Mouse (Mus musculus): ENCODE measurements around the gene Yipf4. TPM values are rescaled to one million over a fixed set of nuclear protein-coding genes. Genes with fewer than 3 reads are reported as not detected.
"Not testable (repeated sequence)": the region's sequence is repeated elsewhere in the genome, so short reads cannot be mapped to it uniquely, and the experiment has no call there.

Yipf4 gene
- total RNA-seq (2021): 10 to 100 TPM; 67.8 to 68.2 TPM

DNA sequence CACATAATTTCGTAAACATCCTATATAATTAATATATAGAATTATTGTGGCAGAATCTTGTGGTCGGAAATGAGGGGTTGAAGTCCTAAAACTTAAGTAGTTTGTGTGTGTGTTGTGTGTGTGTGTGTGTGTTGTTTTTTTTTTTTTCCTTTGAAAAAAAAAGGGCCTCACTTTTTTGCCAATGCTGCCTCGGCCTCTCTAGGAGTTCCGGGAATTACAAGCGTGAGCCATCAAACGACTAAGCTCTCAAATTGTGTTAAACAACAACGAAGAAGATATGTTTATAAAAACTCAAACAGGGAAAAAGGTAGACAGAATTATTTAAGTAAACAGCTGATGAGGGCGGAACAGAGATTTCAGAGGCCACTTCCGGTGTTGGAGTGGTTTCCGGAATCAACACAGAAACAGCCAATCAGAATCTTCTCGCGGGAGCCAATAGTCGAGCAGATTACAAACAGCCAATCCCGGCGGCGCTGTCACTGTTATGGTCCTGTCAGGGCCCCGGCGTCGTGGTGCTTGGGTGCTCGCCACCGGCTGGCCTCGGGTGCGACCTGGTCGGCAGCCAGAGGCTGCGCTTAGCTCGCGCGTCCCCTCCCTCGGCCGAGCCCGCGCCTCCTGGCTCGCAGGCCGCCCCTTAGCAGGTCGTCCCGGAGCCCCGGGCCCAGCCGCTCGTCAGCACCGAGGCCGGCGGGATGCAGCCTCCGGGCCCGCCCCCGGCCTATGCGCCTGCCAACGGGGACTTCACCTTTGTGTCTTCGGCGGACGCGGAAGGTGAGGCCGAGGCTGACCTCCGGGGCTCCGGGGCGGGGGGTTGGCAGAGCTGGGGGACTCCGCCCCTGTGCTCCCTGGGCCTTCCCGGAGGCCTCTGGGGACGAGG, at the start of gene Yipf4:
Gene Yipf4 (plus strand): TSS at position 470 of the 877 bp plus-strand sequence.
- DNase-seq: peak; percentile 99
- intact Hi-C loops (cut with DNase I): loop anchor here (2.0 to 5.0 kb wide), 3 partner anchors 38 to 152 kb away; partner anchors contain the start of genes Slc30a6 and Spast

- intact Hi-C loops (cut with DNase I): no loop called here
- no peak for DNase-seq
These were observed 48.8 kb upstream of the Yipf4 start for GRCm38 (mm10) chr17:74440486-74440885.

DNA sequence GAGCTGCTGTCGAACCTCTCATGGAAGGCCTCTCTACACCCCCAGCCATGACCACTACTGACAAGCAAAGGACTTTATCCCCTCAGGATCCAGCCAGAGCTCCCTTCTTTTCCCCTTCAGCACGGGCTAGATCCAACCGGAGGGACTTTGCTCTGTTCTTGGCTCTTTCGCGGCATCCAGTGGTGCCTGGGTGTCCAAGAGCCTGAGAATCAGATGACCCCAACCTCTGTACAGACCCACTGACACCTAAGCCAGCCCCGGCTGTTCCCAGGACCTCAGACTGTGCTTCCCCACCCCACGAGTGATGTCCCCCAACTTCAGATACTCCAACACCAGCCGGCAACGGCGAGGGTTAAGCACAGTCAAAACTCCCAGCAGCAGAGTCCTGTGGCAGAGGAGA, 39.5 kb upstream of the Yipf4 start:
- intact Hi-C loops (cut with DNase I): no loop called here
- no peak for DNase-seq

GRCm38 (mm10) chr17:74453928-74454327, 35.4 kb upstream of the Yipf4 start:
- DNase-seq: no peak
- intact Hi-C loops (cut with DNase I): no loop called here

- intact Hi-C loops (cut with DNase I): no loop called here
- no peak for DNase-seq
These were observed 34.6 kb upstream of the Yipf4 start for GRCm38 (mm10) chr17:74454660-74455059.

- intact Hi-C loops (cut with DNase I): no loop called here
- no peak for DNase-seq
These were observed 33.9 kb upstream of the Yipf4 start for GRCm38 (mm10) chr17:74455426-74455825.

DNA sequence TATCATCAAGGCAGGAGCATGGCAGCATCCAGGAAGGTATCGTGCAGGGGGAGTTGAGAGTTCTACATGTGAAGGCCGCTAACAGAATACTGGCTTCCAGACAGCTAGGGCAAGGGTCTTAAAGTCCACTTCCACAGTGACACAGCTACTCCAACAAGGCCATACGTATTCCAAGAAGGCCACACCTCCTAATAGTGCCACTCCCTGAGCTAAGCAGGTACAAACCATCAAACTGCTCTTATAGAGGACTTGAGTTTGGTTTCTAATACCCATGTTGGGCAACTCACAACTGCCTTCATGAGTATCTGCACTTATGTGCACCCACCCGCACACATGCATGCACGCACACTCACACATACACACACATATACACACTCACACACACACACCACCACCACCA, 32.5 kb upstream of the Yipf4 start:
- intact Hi-C loops (cut with DNase I): no loop called here

DNA sequence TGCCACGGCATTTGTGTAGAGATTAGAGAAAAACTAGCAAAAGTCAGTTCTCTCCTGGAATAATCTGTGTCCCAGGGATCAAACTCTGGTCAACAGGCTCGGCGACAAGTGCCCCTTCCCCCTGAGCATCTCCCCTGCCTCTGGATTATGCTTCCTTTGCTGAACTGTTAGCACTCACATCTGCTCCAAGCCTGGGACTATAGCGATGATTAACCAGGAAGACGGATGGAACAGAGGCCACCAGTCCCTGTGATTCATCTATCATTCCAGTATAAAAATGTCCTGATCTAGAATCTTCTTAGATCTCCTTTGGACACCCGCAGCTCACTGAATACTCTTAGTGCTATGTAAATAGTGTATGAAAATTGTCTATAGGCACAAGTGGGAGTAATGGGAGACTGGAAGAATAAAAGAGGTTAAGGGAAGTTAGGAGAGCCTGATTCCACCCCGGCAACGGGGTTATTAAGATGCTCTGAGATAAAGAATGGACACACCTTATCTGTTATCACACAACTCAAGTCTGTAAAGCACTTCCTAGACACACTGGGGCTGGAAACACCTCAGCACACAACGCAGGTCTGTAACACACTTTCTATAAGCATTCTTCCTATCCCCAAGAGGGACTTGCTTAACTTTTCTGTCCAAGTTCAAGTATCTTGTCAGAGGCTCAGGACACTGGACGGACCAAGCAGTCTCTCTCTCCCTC, 31.2 kb upstream of the Yipf4 start:
- DNase-seq: no peak
- intact Hi-C loops (cut with DNase I): no loop called here

More for the DNA sequence above, 32.5 kb upstream of the Yipf4 start:
- no peak for DNase-seq

DNA sequence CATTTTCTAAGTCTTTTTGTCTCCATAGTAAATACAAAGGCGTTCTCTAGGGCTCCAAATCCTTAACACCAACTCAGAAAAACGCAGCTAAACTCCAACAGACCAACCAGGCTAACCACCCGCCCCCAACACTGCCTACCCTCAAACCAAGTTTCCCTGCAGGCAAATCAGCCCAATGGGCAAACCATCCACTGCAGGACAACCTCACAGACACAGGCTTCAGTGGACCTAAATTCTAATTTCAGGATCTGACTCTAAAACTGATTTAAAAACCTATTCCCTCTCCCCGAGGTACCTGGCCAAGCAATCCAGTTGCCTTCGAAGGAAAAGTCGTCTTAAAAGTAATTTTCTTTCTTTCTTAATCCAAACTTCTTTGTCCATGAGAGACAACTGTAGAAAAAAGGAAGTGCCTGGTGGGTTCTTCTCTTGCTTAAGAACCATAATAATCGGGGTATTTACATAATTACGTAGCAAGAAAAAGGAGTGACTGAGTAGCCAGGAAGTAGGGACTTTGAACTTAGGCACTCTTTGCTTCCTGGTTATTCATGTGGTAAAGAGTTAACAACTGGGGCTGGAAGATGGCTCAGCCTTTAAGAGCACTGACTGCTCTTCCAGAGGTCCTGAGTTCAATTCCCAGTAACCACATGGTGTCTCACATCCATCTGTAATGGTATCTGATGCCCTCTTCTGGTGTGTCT, 30.4 kb upstream of the Yipf4 start, which contains the start of gene Nlrc4:
Gene Nlrc4 (minus strand): TSS at position 432 of the 698 bp plus-strand sequence.
- DNase-seq: no peak
- intact Hi-C loops (cut with DNase I): no loop called here

DNA sequence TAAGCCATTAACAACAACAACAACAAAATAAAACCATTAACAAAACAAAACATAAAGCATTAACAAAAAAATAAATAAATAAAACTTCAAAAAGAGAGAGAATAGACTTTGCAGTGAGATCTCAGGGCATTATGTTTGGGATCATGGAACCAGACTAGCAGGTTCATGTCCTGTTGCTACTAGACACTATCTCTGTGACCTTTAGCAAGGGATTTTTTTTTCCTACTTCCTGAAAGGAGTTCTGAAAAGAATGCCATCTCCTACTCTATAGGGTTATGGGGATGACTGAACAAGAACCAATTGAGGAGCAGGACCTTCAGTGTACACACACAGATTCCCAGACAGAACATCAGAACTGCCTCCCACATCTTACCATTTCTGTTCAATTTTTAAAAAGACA, 25.8 kb upstream of the Yipf4 start:
- intact Hi-C loops (cut with DNase I): no loop called here
- DNase-seq: no peak

- intact Hi-C loops (cut with DNase I); DNase-seq: not testable (repeated sequence)
These were observed 21.3 kb upstream of the Yipf4 start for GRCm38 (mm10) chr17:74467981-74468380.

DNA sequence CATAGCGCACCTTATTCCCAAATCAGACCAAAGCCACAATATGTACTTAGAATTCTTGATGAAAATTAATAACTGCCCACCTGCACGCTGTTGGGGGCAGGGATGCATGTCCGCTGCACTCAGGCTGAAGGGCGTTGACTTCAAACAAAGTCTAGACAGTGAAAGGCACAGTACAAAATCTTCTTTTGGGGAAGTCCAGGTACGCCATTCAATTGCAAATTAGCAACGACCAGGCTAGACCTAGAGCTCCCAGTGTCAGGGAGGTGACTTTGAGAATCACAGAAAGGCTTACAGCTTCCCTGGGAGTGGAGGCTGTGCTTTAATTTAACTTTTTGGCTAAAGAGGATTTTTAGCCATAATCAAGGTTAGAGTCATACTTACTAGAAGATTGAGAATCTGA, 19.2 kb upstream of the Yipf4 start:
- intact Hi-C loops (cut with DNase I): not testable (repeated sequence)

DNA sequence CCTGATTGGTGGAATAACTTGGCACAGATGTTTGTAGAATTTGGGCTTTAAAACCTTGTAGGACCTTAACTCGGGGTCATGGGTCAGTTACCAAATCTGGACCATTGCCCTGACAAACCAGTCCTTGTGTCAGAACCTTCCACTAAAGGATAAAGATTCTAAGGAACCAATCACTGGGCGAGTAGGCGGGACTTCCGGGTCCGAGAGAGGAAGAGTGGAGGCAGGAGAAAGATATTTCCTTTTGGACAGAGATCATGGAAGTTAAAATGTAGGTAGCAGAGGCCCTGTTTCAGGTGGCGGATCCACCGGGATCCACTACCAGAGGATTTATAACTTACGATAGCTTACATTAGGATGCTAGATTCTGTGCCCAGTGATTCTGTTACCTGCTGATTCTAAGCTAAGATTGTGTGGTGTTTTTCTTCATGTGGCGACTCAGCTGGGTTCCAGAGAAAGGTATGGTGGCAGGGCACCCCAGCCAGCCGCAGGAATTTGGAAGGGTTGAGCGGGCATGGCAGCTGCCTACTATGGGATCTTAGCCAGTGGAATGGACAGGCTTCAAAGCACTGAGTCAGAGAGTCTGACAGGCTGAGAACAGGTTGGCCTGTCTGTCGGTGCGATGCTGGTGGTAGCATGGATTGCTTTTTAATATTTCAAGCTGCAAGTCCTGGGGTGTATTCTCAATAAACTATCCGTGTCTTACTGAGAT, 8.8 kb upstream of the Yipf4 start:
- no peak for DNase-seq
- intact Hi-C loops (cut with DNase I): no loop called here

More for the DNA sequence above, 19.2 kb upstream of the Yipf4 start:
- not testable (repeated sequence) for DNase-seq

- intact Hi-C loops (cut with DNase I): loop anchor here (2.0 to 10.0 kb wide), 4 partner anchors 37 to 153 kb away; partner anchors contain the start of genes Slc30a6 and Spast
These were observed 568 bp downstream of the Yipf4 start for GRCm38 (mm10) chr17:74489901-74490220.

GRCm38 (mm10) chr17:74491565-74491964, 2.3 kb downstream of the Yipf4 start:
- intact Hi-C loops (cut with DNase I): loop anchor here (10.0 kb wide), 1 partner anchor 113 kb away; no protein-coding TSS in a partner anchor
- DNase-seq: no peak

More at GRCm38 (mm10) chr17:74489901-74490220, 568 bp downstream of the Yipf4 start:
- no peak for DNase-seq

GRCm38 (mm10) chr17:74500204-74500603, 10.9 kb downstream of the Yipf4 start:
- intact Hi-C loops (cut with DNase I): no loop called here
- no peak for DNase-seq

DNA sequence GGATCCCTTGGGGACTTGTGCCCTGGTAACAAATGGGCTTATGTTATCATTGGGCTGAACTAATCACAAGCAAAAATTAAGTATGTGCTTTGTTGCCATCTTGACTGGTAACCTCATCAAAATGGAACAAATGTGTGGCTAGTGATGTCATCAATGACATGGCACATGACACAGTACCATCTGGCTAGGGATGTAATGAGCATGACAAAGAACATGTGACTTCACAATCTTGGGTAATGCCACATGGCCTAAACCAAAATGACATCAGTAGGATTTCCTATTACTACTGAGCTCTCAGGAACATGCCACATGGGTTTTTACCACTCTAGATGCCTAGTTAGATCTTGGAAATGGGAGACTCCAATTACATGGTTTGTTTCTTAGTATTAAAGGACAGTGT, 11.8 kb downstream of the Yipf4 start:
- no peak for DNase-seq
- intact Hi-C loops (cut with DNase I): no loop called here

- DNase-seq: no peak
- intact Hi-C loops (cut with DNase I): no loop called here
These were observed 18.6 kb downstream of the Yipf4 start for GRCm38 (mm10) chr17:74507934-74508333.

DNA sequence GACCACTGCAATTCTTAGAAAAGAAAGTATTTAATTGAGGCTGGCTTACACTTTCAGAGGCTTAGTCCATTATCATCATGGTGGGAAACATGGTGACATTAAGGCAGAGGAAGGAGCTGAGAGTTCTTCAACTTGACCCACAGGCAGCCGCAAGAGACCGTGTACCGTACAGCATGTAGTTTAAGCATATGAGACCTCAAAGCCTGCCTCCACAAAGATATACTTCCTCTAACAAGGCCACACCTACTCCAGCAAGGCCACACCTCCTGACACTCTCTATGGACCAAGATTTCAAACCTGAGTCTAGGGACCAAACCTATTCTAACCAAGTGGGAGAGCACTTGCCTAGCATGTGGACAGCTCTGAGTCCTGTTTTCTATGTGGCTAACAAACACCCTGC, 19.3 kb downstream of the Yipf4 start:
- intact Hi-C loops (cut with DNase I): no loop called here
- DNase-seq: no peak

DNA sequence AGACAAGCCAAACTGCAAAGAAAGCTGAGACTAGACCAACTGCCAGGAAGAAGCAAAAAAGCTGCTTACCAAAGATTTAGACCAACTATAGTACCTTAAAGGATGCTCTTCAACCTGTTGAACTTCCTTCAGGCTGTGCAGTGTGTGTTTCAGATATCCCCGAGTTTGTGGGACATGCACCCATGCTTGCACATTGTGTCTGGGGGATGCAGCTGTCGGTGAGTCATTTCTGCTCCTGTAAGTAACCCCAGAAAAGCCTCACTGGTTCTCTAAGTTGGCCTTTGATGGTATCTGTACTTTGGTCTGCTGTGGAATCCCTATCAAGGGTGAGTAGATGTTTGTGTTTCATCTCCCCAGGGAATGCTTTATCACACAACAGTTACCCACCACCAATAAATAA, 23.0 kb downstream of the Yipf4 start:
- DNase-seq: no peak
- intact Hi-C loops (cut with DNase I): no loop called here
